Mouse (Mus musculus) forebrain, embryonic 14.5 days (tissue): ENCODE measurements around the gene Il1b. TPM values are rescaled to one million over a fixed set of nuclear protein-coding genes. Genes with fewer than 3 reads are reported as not detected.
A peak's percentile ranks its signal among the peaks of the same experiment; 100 is the strongest.

Experiments
- ATAC-seq: fragments of 200-750 bp; cut with Nextera tagmentation; 2 replicates; pipeline ENCODE4 v1.8.0; 2017; ENCODE audit warnings: mild to moderate bottlenecking, moderate library complexity
- DNase-seq: peaks from one replicate; pipeline ENCODE4 v3.0.0-alpha.2; 2015; ENCODE audit warnings: low spot score
- H3K27ac ChIP-seq: fragments of 300-500 bp; sonication (generic); 2 replicates; pipeline ENCODE4 v1.5.1; 2014; ENCODE audit warnings: low read depth, mild to moderate bottlenecking, control low read depth, low read length, moderate library complexity
- H3K27me3 ChIP-seq: fragments of 300-500 bp; sonication (generic); replicated peaks from 2 replicates; pipeline ENCODE4 v1.6.1; 2014; ENCODE audit warnings: low read length, control low read depth, mixed read lengths; ENCODE audit not compliant: control insufficient read depth, insufficient read depth
- H3K36me3 ChIP-seq: fragments of 300-500 bp; sonication (generic); 2 replicates; pipeline ENCODE4 v1.6.1; 2014; ENCODE audit warnings: low read length, control low read depth; ENCODE audit not compliant: control insufficient read depth, insufficient read depth
- H3K4me1 ChIP-seq: fragments of 300-500 bp; sonication (generic); 2 replicates; pipeline ENCODE4 v1.6.1; 2014; ENCODE audit warnings: antibody characterized with exemption, low read length, control low read depth; ENCODE audit not compliant: control insufficient read depth, insufficient read depth
- H3K4me2 ChIP-seq: fragments of 300-500 bp; sonication (generic); 2 replicates; pipeline ENCODE4 v1.6.1; 2014; ENCODE audit warnings: mild to moderate bottlenecking, control low read depth, low read length
- H3K4me3 ChIP-seq: fragments of 300-500 bp; sonication (generic); 2 replicates; pipeline ENCODE4 v1.5.1; 2014; ENCODE audit warnings: low read depth, low read length, control low read depth
- H3K9ac ChIP-seq: fragments of 300-500 bp; sonication (generic); 2 replicates; pipeline ENCODE4 v1.6.1; 2014; ENCODE audit warnings: mild to moderate bottlenecking, low read length, control low read depth, moderate library complexity
- H3K9me3 ChIP-seq: fragments of 300-500 bp; sonication (generic); replicated peaks from 2 replicates; pipeline ENCODE4 v1.6.1; 2016; ENCODE audit warnings: low read length, control low read depth, mixed read lengths; ENCODE audit not compliant: control insufficient read depth
- WGBS: fragments of 180-500 bp; shearing (Covaris S2); extraction: QIAGEN DNeasy Blood & Tissue Kit; methylation state at CpG from one replicate; pipeline ENCODE4 v1.1.7; 2014; 5-methylcytosine and 5-hydroxymethylcytosine counted together
- polyA plus RNA-seq: library from polyadenylated mRNA; unstranded; fragments of >200 nt; fragmentation: Nextera tagmentation; extraction: Ambion mirVana; gene quantifications from 2 replicates; pipeline ENCODE4 v1.2.1, GENCODE M21; 2014

The Il1b gene
- polyA plus RNA-seq: not detected in 2 replicates

DNA sequence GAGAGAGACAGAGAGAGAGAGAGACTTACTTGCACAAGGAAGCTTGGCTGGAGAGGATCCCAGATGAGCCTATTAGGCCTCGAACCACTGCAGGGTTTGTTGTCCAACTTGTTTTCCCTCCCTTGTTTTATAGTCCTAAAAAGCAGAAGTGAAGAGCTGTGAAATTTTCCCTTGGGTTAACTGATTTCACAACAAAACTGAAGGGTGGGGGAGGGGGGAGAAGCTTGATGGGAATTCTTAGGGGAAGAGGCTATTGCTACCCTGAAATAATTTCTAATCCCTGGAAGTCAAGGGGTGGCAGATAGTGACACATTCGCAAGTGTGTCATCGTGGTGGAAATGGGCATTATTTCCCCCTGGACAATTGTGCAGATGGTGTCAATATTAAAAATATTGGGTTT, at the start of gene Il1b:
Gene Il1b, minus strand, starts transcription at position 101 of the 400 bp plus-strand sequence.
- no peak within 1 kb of the TSS for H3K27ac ChIP-seq
- no peak within 1 kb of the TSS for H3K9ac ChIP-seq
- no peak within 1 kb of the TSS for H3K4me2 ChIP-seq
- no peaks in the 10 kb centered on the region for H3K4me1 ChIP-seq
- no peak for DNase-seq
- no peak for ATAC-seq
- 87% methylated on average over 3 of the region's 3 CpGs for WGBS
- H3K4me3 ChIP-seq: no peak within 1 kb of the TSS
- H3K27me3 ChIP-seq: no peaks in the 10 kb centered on the region
- H3K36me3 ChIP-seq: no peaks in the 10 kb centered on the region
- H3K9me3 ChIP-seq: no peaks in the 10 kb centered on the region

DNA sequence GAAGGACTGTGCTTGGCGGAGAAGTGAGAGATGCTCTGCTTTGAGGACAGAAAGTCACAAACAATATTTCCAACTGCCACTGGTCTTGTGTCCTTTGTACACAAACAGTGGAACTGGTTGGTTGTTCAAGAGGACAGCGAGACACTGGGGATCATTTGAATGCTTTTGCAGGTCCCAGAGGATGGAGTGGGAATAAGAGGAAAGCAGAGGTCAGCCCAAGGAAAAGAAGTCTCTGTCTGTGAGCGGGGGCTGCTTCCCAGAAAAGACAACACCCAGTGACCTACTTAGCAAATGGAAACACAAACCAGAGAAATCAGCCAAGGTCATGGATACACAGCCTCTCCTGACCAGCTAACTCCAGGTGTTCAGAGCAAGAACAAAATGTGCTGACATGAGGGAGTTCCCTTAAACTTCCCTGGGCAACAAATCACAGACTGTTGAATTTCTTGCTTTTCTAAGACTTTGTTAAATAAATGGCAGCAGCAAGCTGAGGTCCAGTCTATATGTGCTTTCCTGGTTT, 48.5 kb upstream of the Il1b start:
- Histone ChIP-seq H3K9ac (no peak overlapping the region), H3K27ac (no peak overlapping the region), H3K9me3 (no peaks in the 10 kb centered on the region), H3K4me2 (no peak overlapping the region), H3K27me3 (no peaks in the 10 kb centered on the region), H3K36me3 (no peaks in the 10 kb centered on the region), H3K4me1 (no peaks in the 10 kb centered on the region), H3K4me3 (no peak overlapping the region)
- DNase-seq: no peak
- ATAC-seq: no peak
- WGBS: 88% methylated on average over 3 of the region's 3 CpGs

DNA sequence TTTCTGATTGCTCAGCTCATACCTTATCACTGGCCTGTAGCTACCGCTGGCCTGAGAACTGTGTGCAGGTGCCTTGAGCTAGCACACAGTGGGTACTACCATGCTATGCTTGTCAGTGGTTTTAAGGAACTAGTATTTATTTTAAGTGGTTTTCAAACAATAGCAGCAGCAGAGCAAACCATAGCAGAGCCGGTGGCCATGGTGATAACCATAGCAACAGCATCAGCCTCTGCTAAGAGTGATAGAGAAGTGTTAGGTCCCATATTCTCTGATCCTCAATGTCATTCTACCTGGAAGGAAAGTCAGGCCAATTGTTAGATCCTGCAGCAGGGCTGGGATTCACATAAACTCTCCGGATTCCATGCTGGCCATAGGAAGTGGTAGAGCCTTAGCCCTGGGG, 43.7 kb upstream of the Il1b start:
- Histone ChIP-seq H3K27me3 (no peaks in the 10 kb centered on the region), H3K4me3 (no peak overlapping the region), H3K9me3 (no peaks in the 10 kb centered on the region), H3K4me1 (no peaks in the 10 kb centered on the region), H3K4me2 (no peak overlapping the region), H3K36me3 (no peaks in the 10 kb centered on the region), H3K9ac (no peak overlapping the region), H3K27ac (no peak overlapping the region)
- WGBS: 84% methylated on average over 3 of the region's 3 CpGs
- ATAC-seq: no peak
- peak; percentile 21 for DNase-seq

DNA sequence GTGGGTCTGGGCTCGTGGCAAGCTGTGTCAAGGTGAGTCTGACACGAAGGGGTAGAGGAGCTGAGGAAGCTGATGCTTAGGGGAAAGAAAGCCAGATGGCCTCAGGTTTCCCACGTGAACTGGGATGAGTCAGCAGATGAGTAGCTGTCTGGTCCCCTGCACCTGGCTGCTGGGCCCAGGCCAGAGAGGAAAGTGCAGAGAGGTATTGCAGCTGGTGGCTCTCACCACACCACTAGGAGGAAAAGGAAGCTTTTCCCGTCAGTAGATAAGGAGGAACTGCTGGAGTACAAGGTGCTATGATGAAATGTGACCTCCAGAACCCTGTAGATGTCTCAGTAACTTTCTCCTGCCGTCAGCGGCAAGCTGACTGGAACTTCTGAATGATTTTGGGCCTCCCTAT, 42.5 kb upstream of the Il1b start:
- H3K4me3 ChIP-seq: no peak overlapping the region
- no peak for DNase-seq
- H3K9ac ChIP-seq: no peak overlapping the region
- no peaks in the 10 kb centered on the region for H3K4me1 ChIP-seq
- H3K36me3 ChIP-seq: no peaks in the 10 kb centered on the region
- no peak for ATAC-seq
- H3K27me3 ChIP-seq: no peaks in the 10 kb centered on the region
- H3K4me2 ChIP-seq: no peak overlapping the region
- WGBS: 73% methylated on average over 6 of the region's 6 CpGs
- no peak overlapping the region for H3K27ac ChIP-seq
- no peaks in the 10 kb centered on the region for H3K9me3 ChIP-seq

DNA sequence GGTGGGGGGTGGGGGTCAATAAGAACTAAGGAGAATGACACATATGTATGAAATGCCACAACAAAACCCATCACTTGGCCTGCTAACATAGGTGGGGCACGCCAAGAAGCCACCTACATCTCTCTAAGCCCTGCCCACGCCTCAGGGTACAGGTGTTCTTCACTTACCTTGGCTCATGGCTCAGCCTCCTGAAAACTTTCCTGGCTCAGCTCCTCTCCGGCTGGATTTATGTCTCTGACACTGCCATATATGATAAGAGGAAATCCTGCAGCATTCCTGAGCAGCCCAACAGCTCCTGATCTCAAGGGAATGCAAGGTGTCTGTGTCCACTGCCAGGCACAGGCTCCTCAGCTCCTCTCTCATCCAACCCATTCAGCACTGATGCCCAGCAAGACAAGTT, 40.7 kb upstream of the Il1b start:
- no peaks in the 10 kb centered on the region for H3K9me3 ChIP-seq
- no peaks in the 10 kb centered on the region for H3K4me1 ChIP-seq
- no peak overlapping the region for H3K27ac ChIP-seq
- no peak overlapping the region for H3K4me3 ChIP-seq
- WGBS: 67% methylated on average over 3 of the region's 3 CpGs
- H3K4me2 ChIP-seq: no peak overlapping the region
- H3K9ac ChIP-seq: no peak overlapping the region
- no peaks in the 10 kb centered on the region for H3K36me3 ChIP-seq
- no peaks in the 10 kb centered on the region for H3K27me3 ChIP-seq
- no peak for ATAC-seq
- no peak for DNase-seq

DNA sequence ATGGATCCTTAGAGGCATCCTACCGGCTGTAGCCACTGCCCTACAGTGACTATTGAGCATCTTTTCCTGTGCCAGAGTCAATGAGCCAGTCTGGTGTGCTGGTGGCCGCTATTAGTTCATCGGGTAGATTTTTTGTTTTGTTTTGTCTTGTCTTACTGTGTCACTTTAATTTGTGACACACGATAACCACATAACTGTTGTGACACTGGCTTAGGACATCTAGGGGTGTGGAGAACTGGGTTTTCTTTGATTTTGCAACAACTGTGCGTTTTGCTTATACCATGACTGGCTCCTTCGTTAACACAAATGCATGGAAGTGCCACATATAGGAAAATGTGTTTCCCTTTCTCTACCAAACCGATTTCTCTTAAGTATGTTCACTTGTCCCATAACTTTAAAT, 39.4 kb upstream of the Il1b start:
- WGBS: 86% methylated on average over 7 of the region's 7 CpGs
- Histone ChIP-seq H3K4me2 (no peak overlapping the region), H3K27ac (no peak overlapping the region)

DNA sequence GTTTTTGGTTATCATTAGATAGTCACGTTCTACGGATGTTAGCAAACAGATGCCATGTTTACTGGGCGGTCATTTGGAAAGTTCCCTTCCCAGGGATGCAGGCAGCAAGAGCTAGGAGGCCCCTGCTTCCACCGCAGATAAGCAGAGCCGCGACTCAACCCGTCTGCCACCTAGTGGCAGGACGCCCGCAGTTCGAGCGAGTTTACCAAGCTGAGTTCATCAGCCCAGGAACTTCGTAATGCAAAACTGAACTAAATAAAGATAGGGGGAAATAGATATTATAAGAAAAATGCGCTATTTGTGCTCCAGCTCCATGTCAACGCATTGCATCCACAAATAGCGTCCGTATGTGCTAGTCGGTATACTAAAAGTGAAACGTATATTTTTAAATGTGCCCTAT, 37.5 kb upstream of the Il1b start:
- peak; percentile 83 for DNase-seq

More for the DNA sequence above, 39.4 kb upstream of the Il1b start:
- Histone ChIP-seq H3K4me3 (no peak overlapping the region), H3K9ac (no peak overlapping the region), H3K36me3 (no peaks in the 10 kb centered on the region), H3K27me3 (no peaks in the 10 kb centered on the region), H3K9me3 (no peaks in the 10 kb centered on the region), H3K4me1 (no peaks in the 10 kb centered on the region)
- ATAC-seq: no peak
- DNase-seq: no peak

DNA sequence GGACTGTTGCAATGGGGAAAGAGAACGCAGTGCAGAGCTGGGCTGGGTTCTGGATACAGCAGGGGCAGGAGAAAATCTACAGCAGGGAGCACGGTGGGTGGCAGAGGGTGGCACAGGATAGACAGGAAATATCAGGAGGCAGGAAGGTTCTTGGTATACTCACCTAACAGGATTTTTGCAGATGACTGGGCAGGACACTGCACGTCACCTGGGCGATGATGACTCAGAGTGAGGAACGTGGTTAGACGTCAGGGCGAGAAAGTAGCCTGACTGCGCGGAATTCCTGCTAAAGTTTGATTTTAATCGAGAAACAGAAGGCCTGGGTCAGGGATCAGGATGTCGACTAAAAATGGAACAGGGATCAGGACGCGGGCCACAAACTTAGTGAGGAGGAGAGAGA, 36.7 kb upstream of the Il1b start:
- H3K4me2 ChIP-seq: no peak overlapping the region
- H3K9me3 ChIP-seq: no peaks in the 10 kb centered on the region
- no peak for DNase-seq
- H3K9ac ChIP-seq: no peak overlapping the region
- WGBS: 96% methylated on average over 13 of the region's 13 CpGs
- H3K27ac ChIP-seq: no peak overlapping the region
- H3K4me1 ChIP-seq: no peaks in the 10 kb centered on the region
- no peak overlapping the region for H3K4me3 ChIP-seq
- ATAC-seq: no peak
- no peaks in the 10 kb centered on the region for H3K36me3 ChIP-seq
- H3K27me3 ChIP-seq: no peaks in the 10 kb centered on the region

More for the DNA sequence above, 37.5 kb upstream of the Il1b start:
- Histone ChIP-seq H3K4me2 (no peak overlapping the region), H3K9ac (no peak overlapping the region), H3K36me3 (no peaks in the 10 kb centered on the region), H3K27me3 (no peaks in the 10 kb centered on the region), H3K4me1 (no peaks in the 10 kb centered on the region), H3K9me3 (no peaks in the 10 kb centered on the region), H3K27ac (no peak overlapping the region), H3K4me3 (no peak overlapping the region)
- ATAC-seq: 0 out of 2 replicates have a peak, but pooled peaks have one; percentile 66
- WGBS: 21% methylated on average over 18 of the region's 18 CpGs

DNA sequence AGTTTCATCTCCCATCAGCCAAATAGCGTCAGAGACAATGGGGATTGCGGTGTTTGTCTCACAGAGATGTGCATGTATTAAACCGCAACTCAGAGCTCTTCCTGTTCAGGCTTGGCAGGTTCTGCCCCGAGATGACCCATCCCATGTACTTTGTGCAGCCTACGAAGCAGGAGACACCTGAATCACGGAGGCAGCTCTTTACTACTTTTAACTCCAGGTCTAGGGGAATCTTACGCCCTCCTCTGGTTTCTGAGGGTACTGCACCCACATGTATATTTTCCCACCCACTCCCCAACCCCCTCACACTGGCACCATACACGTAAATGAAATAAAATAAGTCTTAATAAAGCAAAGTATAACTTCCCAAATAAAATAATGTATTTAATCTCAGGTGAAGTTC, 35.6 kb upstream of the Il1b start:
- no peak for ATAC-seq

More for the DNA sequence above, 35.6 kb upstream of the Il1b start:
- Histone ChIP-seq H3K27ac (no peak overlapping the region), H3K27me3 (no peaks in the 10 kb centered on the region), H3K9ac (no peak overlapping the region), H3K36me3 (no peaks in the 10 kb centered on the region), H3K4me3 (no peak overlapping the region), H3K4me2 (no peak overlapping the region), H3K4me1 (no peaks in the 10 kb centered on the region), H3K9me3 (no peaks in the 10 kb centered on the region)
- DNase-seq: no peak
- WGBS: 89% methylated on average over 8 of the region's 8 CpGs
